ENCODE assay signal across 18 mouse cellular contexts in genomic region chr1:57347487-57347886, GRCm38 (mm10).
"Had no signal": no experiment of that assay in that cellular context is flagged by ENCODE, and none has a peak within 500 bp of the region (broad histone marks: within the 10 kb centered on the region; RNA-seq: fewer than 3 reads in every experiment).

No protein-coding gene starts in this region.

- H3K4me1 ChIP-seq: liver, embryonic 15.5 days; lung, embryonic 15.5 days; midbrain, embryonic 13.5 days; neural tube, embryonic 12.5 days; stomach, embryonic 15.5 days had no signal

- H3K9me3 ChIP-seq: liver, embryonic 15.5 days; lung, embryonic 15.5 days; midbrain, embryonic 13.5 days; neural tube, embryonic 12.5 days; stomach, embryonic 15.5 days had no signal

- H3K4me3 ChIP-seq: liver, embryonic 15.5 days; lung, embryonic 15.5 days; midbrain, embryonic 13.5 days; neural tube, embryonic 12.5 days; stomach, embryonic 15.5 days had no signal

- H3K27me3 ChIP-seq: liver, embryonic 15.5 days; lung, embryonic 15.5 days; midbrain, embryonic 13.5 days; neural tube, embryonic 12.5 days; stomach, embryonic 15.5 days had no signal

- ATAC-seq: liver, postnatal 0 days; lung, postnatal 0 days; midbrain, embryonic 13.5 days; midbrain, embryonic 16.5 days had no signal

- H3K27ac ChIP-seq: liver, embryonic 15.5 days; lung, embryonic 15.5 days; macrophage; midbrain, embryonic 13.5 days; neural tube, embryonic 12.5 days; stomach, embryonic 15.5 days; stomach, postnatal 0 days had no signal

- DNase-seq: liver, postnatal 0 days; lung, adult 2 months; lung, postnatal 14 days; lung, postnatal 36 days; right cerebral cortex, postnatal 14 days; thymus, adult 2 months; thymus, postnatal 25 days; thymus, postnatal 4 days had no signal

- H3K36me3 ChIP-seq: liver, embryonic 15.5 days; lung, embryonic 15.5 days; midbrain, embryonic 13.5 days; neural tube, embryonic 12.5 days; stomach, embryonic 15.5 days had no signal

- H3K4me2 ChIP-seq: liver, embryonic 15.5 days; lung, embryonic 15.5 days; midbrain, embryonic 11.5 days; midbrain, embryonic 13.5 days; neural tube, embryonic 12.5 days; stomach, embryonic 15.5 days had no signal

- H3K9ac ChIP-seq: liver, embryonic 15.5 days; liver, postnatal 0 days; lung, embryonic 15.5 days; midbrain, embryonic 13.5 days; neural tube, embryonic 12.5 days; stomach, embryonic 15.5 days had no signal
